Mouse (Mus musculus) induced T-regulatory cell, adult 2 months (primary cell): ENCODE measurements around the gene Olfr1019.

Source experiments
- DNase-seq: peaks from one replicate; pipeline ENCODE4 v3.0.0-alpha.2; 2012; ENCODE audit warnings: low read depth

Gene Olfr1019

GRCm38 (mm10) chr2:85845383-85845782 is at the start of gene Olfr1019:
TSS of gene Olfr1019 (minus strand) at chr2:85845483.
- no peak for DNase-seq

GRCm38 (mm10) chr2:85885340-85885739 is 40.1 kb upstream of the Olfr1019 start, which contains the start of gene Olfr1023:
TSS of gene Olfr1023 (plus strand) at chr2:85885640.
- DNase-seq = no peak

- no peak for DNase-seq
Measured at GRCm38 (mm10) chr2:85868294-85868693, 23.0 kb upstream of the Olfr1019 start, which contains the start of gene Olfr1022. TSS of gene Olfr1022 (plus strand) at chr2:85868594.

- no peak for DNase-seq
Measured at GRCm38 (mm10) chr2:85846730-85847129, 1.4 kb upstream of the Olfr1019 start, which contains the start of gene Olfr1020. TSS of gene Olfr1020 (plus strand) at chr2:85847030.

- no peak for DNase-seq
Measured at GRCm38 (mm10) chr2:85818179-85818578, 27.1 kb downstream of the Olfr1019 start, which contains the start of gene Olfr1018. TSS of gene Olfr1018 (plus strand) at chr2:85818479.

- DNase-seq = no peak
Measured at GRCm38 (mm10) chr2:85804501-85804900, 40.8 kb downstream of the Olfr1019 start.

- DNase-seq = no peak
Measured at GRCm38 (mm10) chr2:85802444-85802843, 42.8 kb downstream of the Olfr1019 start, which contains the start of gene Olfr1016. TSS of gene Olfr1016 (minus strand) at chr2:85802544.

GRCm38 (mm10) chr2:85792331-85792730 is 53.0 kb downstream of the Olfr1019 start:
- DNase-seq = no peak
